ENCODE assay signal across 18 mouse cellular contexts in genomic region chr10:71144191-71144590, GRCm38 (mm10). TPM values are rescaled to one million over a fixed set of nuclear protein-coding genes. Genes with fewer than 3 reads are reported as not detected.
"Had no signal": no experiment of that assay in that cellular context is flagged by ENCODE, and none has a peak within 500 bp of the region (broad histone marks: within the 10 kb centered on the region; RNA-seq: fewer than 3 reads in every experiment).

No protein-coding gene starts in this region.

- H3K27me3 ChIP-seq: neural tube, embryonic 12.5 days; neural tube, embryonic 13.5 days; neural tube, embryonic 15.5 days; stomach, embryonic 15.5 days had no signal

- DNase-seq: retina, postnatal 1 day; right cerebral cortex, adult 18-20 months; right cerebral cortex, postnatal 14 days; right cerebral cortex, postnatal 25 days; right cerebral cortex, postnatal 4 days; spleen, adult 18-20 months; thymus, adult 18-20 months; thymus, adult 2 months; thymus, postnatal 14 days; thymus, postnatal 25 days; thymus, postnatal 36 days; thymus, postnatal 4 days had no signal

- H3K9me3 ChIP-seq: stomach, embryonic 15.5 days had no signal

- H3K27ac ChIP-seq: neural tube, embryonic 12.5 days; neural tube, embryonic 13.5 days; neural tube, embryonic 15.5 days; stomach, embryonic 15.5 days; stomach, postnatal 0 days had no signal

- H3K9ac ChIP-seq: neural tube, embryonic 12.5 days; neural tube, embryonic 13.5 days; neural tube, embryonic 15.5 days; stomach, embryonic 15.5 days had no signal

- H3K36me3 ChIP-seq: neural tube, embryonic 12.5 days; neural tube, embryonic 13.5 days; neural tube, embryonic 15.5 days; stomach, embryonic 15.5 days had no signal

- H3K4me3 ChIP-seq: neural tube, embryonic 12.5 days; neural tube, embryonic 13.5 days; neural tube, embryonic 15.5 days; stomach, embryonic 15.5 days had no signal

- H3K4me2 ChIP-seq: neural tube, embryonic 12.5 days; neural tube, embryonic 13.5 days; neural tube, embryonic 15.5 days; stomach, embryonic 15.5 days had no signal

- H3K4me1 ChIP-seq: neural tube, embryonic 12.5 days; neural tube, embryonic 15.5 days had no signal

RNA-seq across cellular contexts. Expression of gene Bicc1, which starts 15.3 kb away (rescaled TPM):
- total RNA-seq: neutrophil, adult 5-6 weeks had no signal
